Mouse (Mus musculus) c-Kit-positive CD71-negative TER-119-negative erythroid progenitor cells, embryonic 14.5 days (primary cell): ENCODE results near the gene Ptch1.

Experiments
- DNase-seq: peaks from one replicate; pipeline ENCODE4 v3.0.0-alpha.2; 2013; ENCODE audit warnings: low read depth

The Ptch1 gene

GRCm38 (mm10) chr13:63563781-63564625, 9.4 kb downstream of the Ptch1 start:
- no peak for DNase-seq

- DNase-seq: no peak
Observed at GRCm38 (mm10) chr13:63562972-63563780, 10.2 kb downstream of the Ptch1 start.

GRCm38 (mm10) chr13:63562141-63562971, 11.0 kb downstream of the Ptch1 start:
- DNase-seq: no peak

- DNase-seq: no peak
Observed at GRCm38 (mm10) chr13:63558297-63558890, 15.0 kb downstream of the Ptch1 start.

GRCm38 (mm10) chr13:63556431-63556830, 17.0 kb downstream of the Ptch1 start:
- no peak for DNase-seq

- DNase-seq: no peak
Observed at GRCm38 (mm10) chr13:63555885-63556284, 17.5 kb downstream of the Ptch1 start.

GRCm38 (mm10) chr13:63554569-63554968, 18.8 kb downstream of the Ptch1 start:
- no peak for DNase-seq

- no peak for DNase-seq
Observed at GRCm38 (mm10) chr13:63553436-63553835, 20.0 kb downstream of the Ptch1 start.

GRCm38 (mm10) chr13:63552291-63552932, 21.0 kb downstream of the Ptch1 start:
- no peak for DNase-seq

- DNase-seq: no peak
Observed at GRCm38 (mm10) chr13:63551552-63552290, 21.7 kb downstream of the Ptch1 start.

- DNase-seq: no peak
Observed at GRCm38 (mm10) chr13:63550367-63550766, 23.0 kb downstream of the Ptch1 start.

- no peak for DNase-seq
Observed at GRCm38 (mm10) chr13:63549210-63549609, 24.2 kb downstream of the Ptch1 start.

GRCm38 (mm10) chr13:63548571-63548970, 24.8 kb downstream of the Ptch1 start:
- no peak for DNase-seq

GRCm38 (mm10) chr13:63545291-63545690, 28.1 kb downstream of the Ptch1 start:
- no peak for DNase-seq

- no peak for DNase-seq
Observed at GRCm38 (mm10) chr13:63544967-63545253, 28.5 kb downstream of the Ptch1 start.

- no peak for DNase-seq
Observed at GRCm38 (mm10) chr13:63544119-63544966, 29.1 kb downstream of the Ptch1 start.

- no peak for DNase-seq
Observed at GRCm38 (mm10) chr13:63543459-63543858, 29.9 kb downstream of the Ptch1 start.

- DNase-seq: no peak
Observed at GRCm38 (mm10) chr13:63542796-63543384, 30.5 kb downstream of the Ptch1 start.

- DNase-seq: no peak
Observed at GRCm38 (mm10) chr13:63541510-63541909, 31.9 kb downstream of the Ptch1 start.
